Mouse (Mus musculus) lung, postnatal 36 days (tissue): ENCODE results near the gene Cdr2.
"Not testable (repeated sequence)": the region's sequence is repeated elsewhere in the genome, so short reads cannot be mapped to it uniquely, and the experiment has no call there.

Source experiments
- DNase-seq: peaks from one replicate; pipeline ENCODE4 v3.0.0; 2022; ENCODE audit warnings: mixed read lengths

Gene Cdr2

DNA sequence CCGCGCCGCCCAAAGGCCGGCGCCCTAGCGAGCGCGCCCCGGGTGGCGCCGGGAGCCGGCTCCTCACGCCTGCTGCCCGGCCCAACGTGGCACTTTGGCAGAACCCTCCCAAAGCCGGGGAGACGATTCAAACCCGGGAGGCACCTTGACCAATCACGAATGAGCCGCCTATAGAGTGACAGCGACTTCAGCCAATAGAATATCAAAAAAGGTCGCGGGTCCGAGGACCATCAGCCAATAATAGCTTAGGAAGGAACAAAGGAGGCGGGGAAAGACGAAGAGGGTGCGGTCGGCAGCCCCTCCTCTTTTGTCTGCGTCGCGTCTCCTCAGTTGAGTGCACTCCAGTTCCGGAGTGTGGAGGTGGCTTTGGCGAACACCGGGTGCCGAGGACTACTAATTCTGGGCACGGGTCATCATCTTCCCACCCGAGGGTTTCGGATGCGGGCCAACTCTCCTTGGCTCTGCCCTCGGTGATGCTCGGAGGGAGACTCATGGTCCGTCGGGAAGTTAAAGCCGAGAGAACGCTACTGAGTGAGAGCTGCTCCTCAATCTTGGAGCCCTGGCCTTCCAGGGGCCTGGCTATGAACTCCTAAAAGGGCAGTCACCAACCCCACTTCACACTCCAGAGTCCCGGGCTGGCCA lies at the start of gene Cdr2, which contains the start of gene Mfsd13b:
Cdr2 (minus strand) TSS at position 113 of the 642 bp plus-strand sequence.
Mfsd13b (plus strand) TSS at position 310 of the 642 bp plus-strand sequence.
- DNase-seq, result peak; percentile 99

- DNase-seq, result not testable (repeated sequence)
These were observed 47.8 kb upstream of the Cdr2 start for GRCm38 (mm10) chr7:121029947-121030346.

DNA sequence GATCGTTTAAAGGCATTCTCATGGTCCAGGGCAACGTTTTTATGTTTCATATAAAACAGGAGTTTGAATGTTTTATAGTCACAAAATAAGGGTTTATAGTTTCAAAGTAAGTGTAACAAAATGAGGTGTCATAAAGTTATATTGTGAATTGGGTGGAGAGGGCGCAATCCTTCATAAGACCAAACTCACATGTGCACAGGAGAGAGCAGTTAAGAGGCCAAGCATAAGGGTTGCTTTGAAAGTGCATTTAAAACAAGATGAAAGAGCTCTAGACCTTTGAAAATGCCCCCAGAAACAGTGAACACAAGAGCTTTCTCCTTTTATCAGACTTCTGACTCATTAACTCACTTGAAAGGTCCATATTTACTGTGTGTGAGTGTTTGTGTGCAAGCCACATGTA lies 44.2 kb upstream of the Cdr2 start:
- DNase-seq, result no peak

- no peak for DNase-seq
These were observed 43.3 kb upstream of the Cdr2 start for GRCm38 (mm10) chr7:121025221-121026008.

GRCm38 (mm10) chr7:121020277-121020676 lies 38.2 kb upstream of the Cdr2 start:
- peak; percentile 34 for DNase-seq

- no peak for DNase-seq
These were observed 36.7 kb upstream of the Cdr2 start for GRCm38 (mm10) chr7:121018778-121019177.

DNA sequence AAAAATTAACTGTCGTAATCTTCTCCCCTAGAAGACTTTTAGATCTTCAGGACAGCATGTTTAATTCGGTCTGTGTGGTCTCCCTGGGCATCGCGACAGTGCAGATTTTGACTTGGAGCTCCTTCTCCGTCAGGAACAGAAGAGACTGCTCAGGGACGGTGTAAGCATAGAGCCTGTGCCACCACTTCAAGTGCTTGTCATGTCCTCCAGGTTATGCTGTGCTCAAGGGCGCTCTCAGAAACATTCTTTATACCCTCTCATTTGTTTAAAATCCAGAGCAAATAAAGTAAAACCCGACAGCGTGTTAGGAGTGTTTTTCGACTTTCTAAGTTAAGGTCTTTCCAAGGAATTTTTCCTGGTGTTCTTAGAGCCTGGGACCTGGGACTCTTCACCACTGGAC lies 32.4 kb upstream of the Cdr2 start:
- peak; percentile 6 for DNase-seq

- no peak for DNase-seq
These were observed 29.9 kb upstream of the Cdr2 start for GRCm38 (mm10) chr7:121011794-121012689.

- peak; percentile 15 for DNase-seq
These were observed 21.8 kb upstream of the Cdr2 start for GRCm38 (mm10) chr7:121003793-121004418.

- DNase-seq, result no peak
These were observed 20.4 kb upstream of the Cdr2 start for GRCm38 (mm10) chr7:121002407-121002928.

GRCm38 (mm10) chr7:121001879-121002278 lies 19.8 kb upstream of the Cdr2 start:
- DNase-seq, result no peak

DNA sequence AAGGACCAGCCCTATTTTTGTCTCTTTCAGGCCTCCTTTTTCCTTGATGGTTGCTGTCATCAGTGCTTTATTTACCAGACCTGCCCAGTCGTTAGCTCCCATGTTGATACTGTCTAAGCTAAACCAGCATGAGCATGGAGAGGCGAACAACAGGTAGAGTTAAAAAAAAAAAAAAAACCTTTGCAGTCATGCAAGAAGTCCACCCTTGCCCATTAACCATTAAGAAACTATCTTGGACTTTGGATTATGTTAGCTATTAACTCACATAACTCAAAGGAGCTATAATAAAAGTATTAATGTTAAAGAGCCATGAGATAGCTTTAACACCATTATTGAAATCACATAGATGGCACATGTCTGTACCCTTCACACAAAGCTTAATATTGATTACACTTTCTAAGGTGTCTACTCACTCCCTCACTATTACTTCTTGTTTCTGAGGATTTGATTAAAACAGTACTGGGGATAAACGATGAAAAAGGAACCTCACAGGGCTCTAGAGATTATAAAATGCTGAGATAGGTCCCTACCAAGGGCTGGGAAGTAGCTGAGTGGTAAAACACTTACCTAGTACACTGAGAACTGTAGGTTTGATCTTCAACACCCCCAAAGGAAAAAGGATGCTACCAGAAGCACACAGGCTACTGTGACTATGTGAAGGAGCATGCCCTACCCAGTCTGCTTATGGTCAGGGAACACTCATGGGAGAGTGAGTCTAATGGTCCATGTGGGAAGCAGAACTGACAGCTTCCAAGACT lies 18.1 kb upstream of the Cdr2 start:
- no peak for DNase-seq

DNA sequence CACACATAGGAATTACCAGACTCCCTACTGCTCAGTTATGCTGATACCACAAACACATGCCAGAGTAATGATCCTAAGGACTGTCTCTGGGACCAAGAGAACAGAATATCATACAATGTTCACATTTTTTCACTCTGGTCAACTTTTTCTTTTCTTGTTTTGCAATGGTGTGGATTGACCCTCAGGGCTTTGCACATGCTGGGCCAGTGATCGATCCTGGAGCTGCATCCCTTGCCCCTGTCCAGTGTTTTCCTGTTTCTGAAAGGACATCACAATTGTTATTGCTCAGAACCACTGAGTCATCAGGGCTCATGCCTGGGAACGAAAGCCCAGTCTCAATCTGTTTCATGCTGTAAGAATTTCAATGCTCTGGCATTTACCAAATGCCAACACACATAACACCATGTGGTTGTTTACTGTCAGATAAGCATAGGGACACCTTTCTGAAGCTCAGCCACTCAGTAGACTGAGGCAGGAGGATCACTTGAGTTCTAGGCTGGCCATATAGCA lies 17.0 kb upstream of the Cdr2 start:
- DNase-seq, result no peak

- DNase-seq, result no peak
These were observed 9.1 kb upstream of the Cdr2 start for GRCm38 (mm10) chr7:120991191-120991590.

DNA sequence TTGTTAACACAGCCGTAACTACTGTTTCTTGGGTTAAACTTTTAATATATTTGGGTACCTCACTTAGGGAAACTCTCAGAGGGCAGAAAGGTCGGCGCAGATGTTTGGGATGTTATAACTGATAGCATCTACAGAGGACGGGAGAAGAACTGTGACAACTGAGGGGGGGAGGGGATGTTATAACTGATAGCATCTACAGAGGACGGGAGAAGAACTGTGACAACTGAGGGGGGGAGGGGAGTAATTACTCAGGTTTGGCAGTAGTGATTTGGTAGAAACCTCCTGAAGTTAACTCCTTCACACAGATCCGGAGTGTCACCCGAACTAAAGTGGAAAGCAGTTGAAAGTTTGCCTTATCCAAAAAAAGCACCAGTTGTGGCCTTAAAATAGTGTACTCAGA lies 856 bp upstream of the Cdr2 start:
- DNase-seq, result peak; percentile 14

- DNase-seq, result peak; percentile 49
These were observed 884 bp downstream of the Cdr2 start for GRCm38 (mm10) chr7:120980931-120981924.

DNA sequence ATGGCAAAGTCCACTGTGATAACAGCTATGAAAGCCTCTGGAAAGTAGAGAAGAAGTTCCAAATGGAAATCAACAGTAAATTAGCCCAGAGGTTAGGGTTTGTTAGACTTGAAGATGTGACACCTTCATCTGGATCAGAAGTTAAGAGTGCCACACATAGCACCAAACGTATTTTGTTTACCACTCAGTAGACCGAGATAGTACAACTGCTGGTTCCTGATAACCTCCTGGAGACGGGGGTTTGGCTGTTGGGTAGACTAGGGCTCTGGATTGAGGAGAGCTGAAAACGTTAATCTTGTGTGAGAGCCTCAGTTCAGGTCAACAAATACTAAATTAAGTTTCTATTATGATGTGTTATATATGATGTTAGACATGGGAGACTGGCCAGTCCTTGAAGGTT lies 2.1 kb downstream of the Cdr2 start:
- DNase-seq, result no peak

- peak; percentile 77 for DNase-seq
These were observed 5.0 kb downstream of the Cdr2 start for GRCm38 (mm10) chr7:120977063-120977462.

DNA sequence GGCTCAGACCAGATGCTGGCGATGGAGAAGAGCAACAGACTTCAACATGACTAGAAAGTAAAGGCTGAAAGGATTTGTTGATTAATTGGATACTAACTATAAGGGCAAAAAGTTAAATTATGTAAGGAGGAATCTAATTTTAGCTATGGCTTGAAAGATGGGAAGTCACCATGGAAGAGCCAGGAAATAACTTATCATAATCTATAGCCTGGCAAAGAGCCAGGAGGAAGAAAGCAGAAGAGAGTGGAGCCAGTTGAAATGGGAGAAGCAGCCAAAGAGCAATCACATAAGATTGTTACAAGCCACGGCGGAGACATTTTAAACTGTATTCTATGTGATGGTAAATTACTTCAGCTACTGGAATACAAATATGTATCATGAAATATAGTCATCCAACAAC lies 8.1 kb downstream of the Cdr2 start:
- no peak for DNase-seq

DNA sequence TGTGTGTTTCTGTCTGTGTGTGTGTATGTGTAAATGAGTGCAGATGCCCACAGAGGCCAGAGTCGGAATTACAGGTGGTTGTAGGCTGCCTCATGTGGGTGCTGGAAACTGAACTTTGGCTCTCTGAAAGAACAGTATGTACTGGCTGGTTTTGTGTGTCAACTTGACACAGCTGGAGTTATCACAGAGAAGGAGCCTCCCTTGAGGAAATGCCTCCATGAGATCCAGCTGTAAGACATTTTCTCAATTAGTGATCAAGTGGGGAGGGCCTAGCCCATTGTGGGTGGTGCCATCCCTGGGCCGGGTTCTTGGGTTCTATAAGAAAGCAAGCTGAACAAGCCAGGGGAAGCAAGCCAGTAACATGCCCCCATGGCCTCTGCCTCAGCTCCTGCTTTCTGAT lies 9.6 kb downstream of the Cdr2 start:
- not testable (repeated sequence) for DNase-seq
